Mouse (Mus musculus): ENCODE results near the gene Ascc1.
A peak's percentile ranks its signal among the peaks of the same experiment; 100 is the strongest.

Gene Ascc1

DNA sequence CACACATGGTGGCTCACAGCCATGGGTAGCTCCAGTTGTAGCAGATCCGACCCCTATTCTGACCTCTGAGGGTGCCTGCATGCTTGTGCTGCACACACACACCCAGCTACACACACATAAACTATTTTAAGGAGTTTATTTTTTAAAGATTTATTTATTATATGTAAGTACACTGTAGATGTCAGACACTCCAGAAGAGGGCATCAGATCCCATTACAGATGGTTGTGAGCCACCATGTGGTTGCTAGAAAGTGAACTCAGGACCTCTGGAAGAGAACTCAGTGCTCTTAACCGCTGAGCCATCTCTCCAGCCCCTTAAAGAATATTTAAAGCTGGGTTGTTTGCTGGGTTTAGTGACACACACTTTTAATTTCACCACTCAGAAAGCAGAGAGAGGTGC, 16.7 kb downstream of the Ascc1 start:
- no peak for DNase-seq (ENCODE audit: low spot score in 2 of 2)

DNA sequence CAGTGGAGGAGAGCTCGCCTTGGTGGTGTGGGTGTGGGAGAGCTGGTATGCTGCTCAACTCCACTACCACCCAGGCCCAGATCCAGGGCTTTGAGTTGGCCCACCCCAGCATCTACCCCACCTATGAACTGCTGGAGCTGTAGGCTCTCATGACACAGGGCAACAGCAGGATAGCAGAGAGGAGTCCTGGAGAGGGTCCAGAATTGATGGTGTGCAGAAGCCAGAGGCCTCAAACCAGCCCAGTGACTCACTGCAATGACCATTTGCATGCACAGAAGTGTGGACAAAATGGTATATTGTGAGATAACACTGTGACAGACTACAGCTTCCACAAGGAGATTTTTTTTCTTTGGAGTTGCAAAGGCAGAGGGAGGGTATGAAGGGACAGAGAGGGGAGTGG, 21.1 kb downstream of the Ascc1 start:
- no peak for DNase-seq (ENCODE audit: low spot score in 2 of 2)

DNA sequence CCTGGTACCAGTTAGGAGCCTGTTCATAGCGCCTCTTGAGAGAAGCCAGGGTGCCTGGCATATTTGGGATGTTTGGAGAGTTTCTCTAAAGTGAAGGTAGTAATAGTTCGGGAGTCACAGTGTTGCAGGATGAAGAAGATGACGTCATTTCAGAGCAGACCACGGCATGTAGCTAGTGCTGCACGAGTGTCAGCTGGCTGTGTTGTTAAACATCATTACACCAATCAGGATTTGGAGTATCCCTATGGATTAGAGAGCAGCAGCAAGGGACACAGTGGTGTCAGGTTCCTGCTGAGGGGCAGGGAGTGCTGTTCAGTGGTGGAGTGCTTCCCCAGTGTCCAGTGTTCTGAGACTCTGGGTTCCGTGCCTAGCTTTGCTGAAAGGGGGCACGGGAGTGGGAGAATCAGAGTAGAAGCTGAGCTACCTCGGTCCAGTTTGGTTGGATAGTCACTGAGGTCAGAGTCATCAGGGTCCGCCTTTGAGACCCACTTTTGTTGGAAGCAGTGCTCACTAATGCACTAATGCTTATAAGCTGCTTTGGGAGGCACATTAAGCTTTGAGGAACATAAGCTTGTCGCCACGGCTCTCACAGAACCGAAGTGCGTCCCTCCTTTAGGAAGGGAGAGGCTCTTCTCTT, 24.3 kb downstream of the Ascc1 start:
- DNase-seq (ENCODE audit: low spot score in 2 of 2) = no peak

GRCm38 (mm10) chr10:60027619-60028084, 25.0 kb downstream of the Ascc1 start:
- DNase-seq (ENCODE audit: low spot score in 2 of 2) = no peak

DNA sequence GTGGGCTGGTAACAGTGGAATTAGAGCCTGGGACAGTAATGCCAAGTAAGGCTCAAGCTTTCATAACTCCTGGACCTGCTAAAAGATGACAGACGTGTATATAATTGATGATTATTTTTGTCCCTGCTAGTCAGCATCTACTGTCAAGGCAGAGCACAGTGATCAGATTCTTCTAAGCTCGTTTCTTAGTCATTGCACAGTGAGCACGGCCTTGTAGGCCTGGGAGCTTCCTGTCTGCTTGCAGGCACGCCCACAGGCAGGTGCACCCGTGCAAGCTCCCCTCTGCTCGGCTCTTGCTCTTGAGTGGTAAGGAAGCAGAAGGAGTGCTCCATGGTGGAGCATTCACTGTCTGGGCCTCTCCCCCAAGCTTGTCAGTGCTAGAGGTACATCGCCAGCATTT, 25.6 kb downstream of the Ascc1 start:
- DNase-seq (ENCODE audit: low spot score in 2 of 2) = no peak

DNA sequence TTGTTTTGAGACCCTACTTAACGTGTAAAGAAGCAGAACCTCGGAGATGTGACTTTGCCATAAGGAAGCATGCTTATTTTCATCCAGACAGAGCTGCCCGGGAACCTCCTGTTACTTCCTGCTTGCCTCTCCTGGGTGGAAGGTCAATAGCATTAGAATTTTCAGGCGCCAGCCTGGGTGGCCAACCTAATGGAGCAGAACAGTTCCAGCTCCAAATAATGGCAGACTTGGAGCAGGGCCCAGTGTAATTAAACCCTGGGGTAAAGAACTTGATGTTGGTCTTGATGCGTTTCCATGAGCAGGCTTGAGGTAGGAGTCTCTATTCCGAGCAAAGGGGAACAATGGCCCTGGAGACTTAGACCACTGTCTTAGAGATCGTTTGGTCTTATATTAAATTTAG, 26.4 kb downstream of the Ascc1 start:
- no peak for DNase-seq (ENCODE audit: low spot score in 2 of 2)

DNA sequence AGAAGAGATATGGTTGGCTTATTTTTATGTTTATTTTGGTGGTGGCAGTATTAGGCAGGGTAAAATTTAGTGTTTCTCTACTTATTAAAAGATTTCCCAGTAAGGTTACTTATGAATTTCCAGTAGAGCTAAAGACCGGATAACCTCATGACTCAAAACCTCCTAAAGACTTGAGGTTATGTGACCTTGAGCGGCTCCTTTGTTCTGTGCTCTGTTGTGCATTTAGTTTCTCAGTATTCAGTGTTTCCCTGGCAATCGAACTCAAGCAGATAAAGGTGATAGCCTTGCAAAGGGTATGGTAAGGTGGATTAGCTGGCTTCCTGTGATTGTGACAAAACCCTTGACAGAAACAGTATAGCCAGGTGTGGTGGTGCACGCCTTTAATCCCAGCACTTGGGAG, 26.8 kb downstream of the Ascc1 start:
- no peak for DNase-seq (ENCODE audit: low spot score in 2 of 2)

- no peak for DNase-seq (ENCODE audit: low spot score in 2 of 2)
Measured at GRCm38 (mm10) chr10:60031562-60031961, 29.0 kb downstream of the Ascc1 start.

DNA sequence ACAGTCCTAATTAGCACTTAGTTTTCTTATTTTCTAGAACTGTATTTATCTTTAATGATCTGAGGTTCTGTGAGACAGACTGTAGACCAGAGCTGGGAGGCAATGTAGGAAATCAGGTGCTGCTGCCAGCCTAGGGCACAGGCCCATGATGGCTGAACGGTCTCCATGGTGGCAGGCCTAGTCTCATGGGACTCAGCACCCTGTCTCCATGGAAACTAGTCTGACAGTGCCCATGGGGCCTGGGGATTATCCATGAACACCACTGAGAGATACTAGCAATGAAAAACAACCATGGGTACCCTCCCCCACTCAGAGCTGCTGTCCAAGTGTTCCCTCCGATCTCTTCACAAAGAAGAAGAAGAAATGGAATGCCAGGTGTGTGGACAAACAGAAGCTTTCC, 29.4 kb downstream of the Ascc1 start:
- DNase-seq (ENCODE audit: low spot score in 2 of 2) = no peak

- no peak for DNase-seq (ENCODE audit: low spot score in 2 of 2)
Measured at GRCm38 (mm10) chr10:60032622-60033021, 30.0 kb downstream of the Ascc1 start.

DNA sequence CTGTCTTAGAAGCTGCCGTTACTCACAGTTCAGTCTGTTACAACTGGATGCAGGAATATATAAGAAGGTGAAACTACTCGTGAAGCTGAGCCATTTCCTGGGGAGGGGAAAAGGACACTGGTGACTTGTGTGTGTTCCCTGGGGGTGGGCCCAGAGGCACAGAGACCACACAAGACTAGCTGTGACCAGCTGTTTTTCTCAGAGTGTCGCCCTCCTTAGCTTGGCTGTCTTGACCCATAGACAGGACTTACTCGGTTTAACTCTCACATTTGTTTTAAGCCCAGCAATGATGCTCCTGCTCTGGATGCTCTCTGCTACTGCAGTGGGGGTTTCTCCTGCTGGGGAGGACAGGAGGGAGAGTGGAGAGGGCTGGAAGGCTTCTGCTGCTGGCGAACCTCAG, 30.5 kb downstream of the Ascc1 start:
- no peak for DNase-seq (ENCODE audit: low spot score in 2 of 2)

GRCm38 (mm10) chr10:60034621-60035020, 32.0 kb downstream of the Ascc1 start:
- DNase-seq (ENCODE audit: low spot score in 2 of 2) = no peak

DNA sequence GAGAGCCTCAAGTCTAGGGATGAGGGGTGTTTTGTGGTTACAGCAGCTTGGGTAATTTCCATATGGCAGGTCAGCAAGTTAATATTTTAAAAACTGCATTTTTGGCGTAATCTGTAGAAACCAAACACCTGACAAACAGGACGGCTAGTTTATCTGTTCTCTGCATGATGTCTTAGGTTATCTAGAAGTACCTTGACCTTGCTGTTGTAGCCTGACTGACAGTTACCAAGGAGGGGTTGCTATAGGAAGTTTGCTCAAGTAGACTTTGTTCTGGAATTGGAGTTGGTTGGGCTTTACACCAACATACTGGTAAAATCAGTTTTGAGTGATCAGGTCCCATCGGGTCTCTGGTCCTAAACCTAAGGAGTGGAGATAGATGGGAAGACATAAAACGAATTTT, 33.1 kb downstream of the Ascc1 start:
- DNase-seq (ENCODE audit: low spot score in 2 of 2) = no peak

GRCm38 (mm10) chr10:60042350-60042922, 39.8 kb downstream of the Ascc1 start:
- no peak for DNase-seq (ENCODE audit: low spot score in 2 of 2)

DNA sequence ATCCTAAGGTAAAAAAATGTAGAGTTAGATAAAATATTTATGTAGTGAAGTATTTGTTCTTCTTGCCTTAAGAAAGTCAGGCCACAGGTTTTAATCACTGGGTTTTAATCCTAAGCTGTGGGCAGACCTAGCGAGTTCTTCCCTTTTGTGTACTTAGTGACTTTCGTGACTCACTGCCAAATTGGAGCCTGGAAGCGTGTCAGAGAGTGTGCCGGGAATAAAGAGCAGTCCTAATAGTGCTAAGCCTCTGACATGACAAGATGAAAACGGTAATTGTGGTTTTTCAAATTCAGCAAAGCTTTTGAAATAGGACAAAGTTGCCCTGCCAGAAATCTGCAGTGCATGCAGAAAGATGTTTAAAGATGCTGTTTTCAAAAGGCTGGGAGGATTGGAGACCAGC, 44.1 kb downstream of the Ascc1 start:
- DNase-seq (ENCODE audit: low spot score in 2 of 2) = peak in 1 of 2 experiments; percentile 10

DNA sequence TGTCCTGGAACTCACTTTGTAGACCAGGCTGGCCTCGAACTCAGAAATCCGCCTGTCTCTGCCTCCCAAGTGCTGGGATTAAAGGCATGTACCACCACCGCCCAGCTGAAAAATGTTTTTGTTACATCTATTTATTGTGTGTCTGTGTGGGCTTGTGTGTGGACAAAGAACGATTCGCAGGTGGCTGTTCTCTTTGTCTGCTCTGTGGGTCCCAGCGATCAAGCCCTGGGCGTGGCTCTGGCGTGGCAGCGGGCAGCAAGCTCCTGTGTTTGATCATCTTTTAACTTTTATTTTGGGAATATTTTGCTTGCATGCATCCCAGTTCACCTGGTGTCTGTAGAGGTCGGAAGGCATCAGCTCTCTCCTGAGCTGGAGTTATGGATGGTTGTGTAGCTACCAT, 48.0 kb downstream of the Ascc1 start:
- no peak for DNase-seq (ENCODE audit: low spot score in 2 of 2)

DNA sequence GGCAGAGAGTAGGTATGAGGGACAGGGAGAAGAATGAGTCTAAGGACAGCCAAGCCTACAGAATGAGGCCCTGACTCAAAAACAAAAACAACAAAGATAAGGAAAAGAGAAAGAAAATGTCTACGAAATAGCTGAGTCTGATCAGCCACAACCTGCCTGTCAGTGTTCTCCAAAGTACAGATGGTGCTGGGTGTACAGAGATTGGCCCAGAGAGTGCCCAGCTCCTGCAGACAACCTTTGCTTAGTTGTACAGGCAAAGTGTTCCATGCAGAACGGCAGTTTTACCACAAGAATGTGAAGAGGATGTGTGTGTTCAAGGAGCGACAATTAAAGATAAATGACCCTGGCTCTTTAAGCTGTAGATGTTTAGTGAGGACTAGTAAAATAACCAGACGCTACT, 50.5 kb downstream of the Ascc1 start:
- no peak for DNase-seq (ENCODE audit: low spot score in 2 of 2)

- DNase-seq (ENCODE audit: low spot score in 2 of 2) = no peak
Measured at GRCm38 (mm10) chr10:60062173-60062572, 59.6 kb downstream of the Ascc1 start.

- DNase-seq (ENCODE audit: low spot score in 2 of 2) = no peak
Measured at GRCm38 (mm10) chr10:60062931-60063330, 60.3 kb downstream of the Ascc1 start.

DNA sequence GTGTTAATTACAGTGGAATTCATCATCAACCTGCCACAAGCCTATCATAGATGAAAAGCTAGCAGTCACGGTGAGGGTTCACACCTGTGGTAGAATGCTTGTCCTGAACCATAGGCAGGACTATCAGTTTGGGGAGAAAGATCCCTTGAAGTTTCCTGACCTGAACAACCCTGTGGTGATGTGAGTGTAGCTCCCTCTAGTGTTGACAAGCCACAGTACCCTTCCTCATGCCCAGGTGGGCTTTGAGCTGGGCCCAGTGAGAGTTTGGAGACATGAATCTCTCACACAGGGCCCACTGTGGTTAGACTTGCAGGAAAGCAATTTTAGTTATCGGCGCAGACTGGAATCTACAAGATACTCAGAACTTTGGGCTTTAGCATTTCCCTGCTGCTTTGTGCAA, 63.9 kb downstream of the Ascc1 start:
- DNase-seq (ENCODE audit: low spot score in 2 of 2) = no peak

DNA sequence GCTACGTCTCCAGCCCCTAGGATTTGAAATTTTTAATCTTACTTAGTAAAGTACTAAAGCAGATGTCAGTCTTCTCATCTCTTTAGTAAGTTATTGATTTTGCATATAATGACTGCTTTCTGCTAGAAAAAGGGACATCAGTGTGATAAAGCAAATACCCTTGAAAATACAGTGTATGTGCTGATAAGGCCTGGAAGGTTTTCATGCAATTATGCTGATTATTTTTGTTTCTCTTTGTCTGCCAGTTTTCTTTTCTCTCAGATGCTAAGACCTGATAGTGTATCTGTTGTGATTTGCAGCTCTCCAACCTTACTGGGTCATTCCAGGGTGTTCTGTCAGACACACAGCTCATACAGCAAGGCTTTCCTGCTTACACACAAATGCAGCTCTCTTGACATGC, 72.6 kb downstream of the Ascc1 start:
- no peak for DNase-seq (ENCODE audit: low spot score in 2 of 2)

- no peak for DNase-seq (ENCODE audit: low spot score in 2 of 2)
Measured at GRCm38 (mm10) chr10:60077226-60077625, 74.6 kb downstream of the Ascc1 start.

GRCm38 (mm10) chr10:60077736-60078560, 75.3 kb downstream of the Ascc1 start:
- no peak for DNase-seq (ENCODE audit: low spot score in 2 of 2)

Data from urinary bladder, adult 18-20 months (tissue).